Mouse (Mus musculus) stomach, embryonic 15.5 days (tissue): ENCODE results near the gene Rab6a. TPM values are rescaled to one million over a fixed set of nuclear protein-coding genes. Genes with fewer than 3 reads are reported as not detected.

Source experiments
- ATAC-seq: fragments of 200-750 bp; cut with Nextera tagmentation; 2 replicates; pipeline ENCODE4 v1.8.0; 2017; ENCODE audit warnings: low read depth, moderate number of reproducible peaks, moderate TSS enrichment; ENCODE audit not compliant: insufficient read depth, low FRiP score
- H3K27ac ChIP-seq: fragments of 300-500 bp; sonication (generic); 2 replicates; pipeline ENCODE4 v1.5.1; 2015; ENCODE audit warnings: mild to moderate bottlenecking, inconsistent platforms
- H3K27me3 ChIP-seq: fragments of 300-500 bp; sonication (generic); replicated peaks from 2 replicates; pipeline ENCODE4 v1.6.1; 2015; ENCODE audit warnings: inconsistent platforms
- H3K36me3 ChIP-seq: fragments of 300-500 bp; sonication (generic); 2 replicates; pipeline ENCODE4 v1.6.1; 2015; ENCODE audit warnings: inconsistent platforms
- H3K4me1 ChIP-seq: fragments of 300-500 bp; sonication (generic); 2 replicates; pipeline ENCODE4 v1.6.1; 2015; ENCODE audit warnings: inconsistent platforms
- H3K4me2 ChIP-seq: fragments of 300-500 bp; sonication (generic); 2 replicates; pipeline ENCODE4 v1.6.1; 2015; ENCODE audit warnings: mild to moderate bottlenecking, inconsistent platforms
- H3K4me3 ChIP-seq: fragments of 300-500 bp; sonication (generic); replicated peaks from 2 replicates; pipeline ENCODE4 v1.5.1; 2015; ENCODE audit warnings: inconsistent platforms
- H3K9ac ChIP-seq: fragments of 300-500 bp; sonication (generic); 2 replicates; pipeline ENCODE4 v1.6.1; 2015; ENCODE audit warnings: inconsistent platforms
- H3K9me3 ChIP-seq: fragments of 300-500 bp; sonication (generic); 2 replicates; pipeline ENCODE4 v1.6.1; 2016; ENCODE audit warnings: inconsistent platforms
- WGBS: fragments of 180-500 bp; shearing (Covaris S2); methylation state at CpG from one replicate; pipeline ENCODE4 v1.1.7; 2015; 5-methylcytosine and 5-hydroxymethylcytosine counted together
- polyA plus RNA-seq: library from polyadenylated mRNA; unstranded; fragments of >200 nt; fragmentation: Nextera tagmentation; extraction: Ambion mirVana; gene quantifications from 2 replicates; pipeline ENCODE4 v1.2.1, GENCODE M21; 2015

Gene Rab6a
- polyA plus RNA-seq, 1 experiment from 2014 or later, result 100 TPM

GRCm38 (mm10) chr7:100685061-100686030, 78.1 kb downstream of the Rab6a start:
- no peaks in the 10 kb centered on the region for H3K36me3 ChIP-seq
- H3K4me2 ChIP-seq, result no peak overlapping the region
- ATAC-seq, result peak; percentile 63
- no peak overlapping the region for H3K27ac ChIP-seq
- H3K9me3 ChIP-seq, result no peaks in the 10 kb centered on the region
- no peaks in the 10 kb centered on the region for H3K4me1 ChIP-seq
- WGBS, result 40% methylated on average over 13 of the region's 13 CpGs
- no peak overlapping the region for H3K4me3 ChIP-seq
- H3K9ac ChIP-seq, result no peak overlapping the region
- no peaks in the 10 kb centered on the region for H3K27me3 ChIP-seq

- WGBS, result 82% methylated on average over 7 of the region's 7 CpGs
- Histone ChIP-seq H3K27me3 (no peaks in the 10 kb centered on the region), H3K27ac (no peak overlapping the region), H3K4me1 (no peaks in the 10 kb centered on the region), H3K9me3 (no peaks in the 10 kb centered on the region), H3K36me3 (no peaks in the 10 kb centered on the region), H3K9ac (no peak overlapping the region), H3K4me2 (no peak overlapping the region), H3K4me3 (no peak overlapping the region)
- no peak for ATAC-seq
Observed at GRCm38 (mm10) chr7:100688471-100688870, 81.3 kb downstream of the Rab6a start.

Other genes with a start within 250 kb of the Rab6a start
- gene C2cd3, start 235.2 kb upstream of the Rab6a start, polyA plus RNA-seq, result 17.7 and 18.5 TPM in 2 replicates
- 51.4 TPM in 2 replicates for gene Ppme1, start 235.1 kb upstream of the Rab6a start, polyA plus RNA-seq
- 0.05 TPM in 2 replicates for gene Ucp3, start 134.4 kb upstream of the Rab6a start, polyA plus RNA-seq
- 308 and 326 TPM in 2 replicates for gene Ucp2, start 114.1 kb upstream of the Rab6a start, polyA plus RNA-seq
- 0.52 and 0.74 TPM in 2 replicates for gene Dnajb13, start 92.5 kb upstream of the Rab6a start, polyA plus RNA-seq
- 31.5 and 32.7 TPM in 2 replicates for gene Coa4, start 70.3 kb upstream of the Rab6a start, polyA plus RNA-seq
- gene Mrpl48, start 891 bp downstream of the Rab6a start, polyA plus RNA-seq, result 77.3 and 85.9 TPM in 2 replicates
- gene Plekhb1, start 55.0 kb downstream of the Rab6a start, polyA plus RNA-seq, result 15.0 and 15.8 TPM in 2 replicates
- 33.3 and 39.0 TPM in 2 replicates for gene Fam168a, start 99.2 kb downstream of the Rab6a start, polyA plus RNA-seq